Mouse (Mus musculus): ENCODE results near the gene Ggt5. TPM values are rescaled to one million over a fixed set of nuclear protein-coding genes. Genes with fewer than 3 reads are reported as not detected.
"Not testable (repeated sequence)": the region's sequence is repeated elsewhere in the genome, so short reads cannot be mapped to it uniquely, and the experiment has no call there.

Ggt5 gene
- polyA plus RNA-seq, 1 experiment from 2014 or later, result 3.9 TPM

- Histone ChIP-seq H3K4me2 (replicated peaks; ENCODE audit: low read depth, low read length) (no peak overlapping the region), H3K27ac (ENCODE audit: low read depth, low read length) (peak overlapping the region; percentile 42), H3K9ac (ENCODE audit: low read depth, low read length) (no peak overlapping the region), H3K27me3 (ENCODE audit: control insufficient read depth, insufficient read depth, low read length) (peaks cover 10% of the 10 kb centered on the region), H3K4me1 (ENCODE audit: control insufficient read depth, insufficient read depth, low read length) (peaks cover 13% of the 10 kb centered on the region), H3K9me3 (ENCODE audit: control insufficient read depth, low read length) (no peaks in the 10 kb centered on the region), H3K4me3 (ENCODE audit: low read length) (no peak overlapping the region), H3K36me3 (ENCODE audit: control insufficient read depth, insufficient read depth, low read length) (no peaks in the 10 kb centered on the region)
- 57% methylated on average over 6 of the region's 6 CpGs for WGBS
- no peak for ATAC-seq (ENCODE audit: low FRiP score, low TSS enrichment)
Observed at GRCm38 (mm10) chr10:75565436-75565835, 23.7 kb upstream of the Ggt5 start.

GRCm38 (mm10) chr10:75565906-75566305, 23.2 kb upstream of the Ggt5 start:
- Histone ChIP-seq H3K9me3 (ENCODE audit: control insufficient read depth, low read length) (no peaks in the 10 kb centered on the region), H3K4me1 (ENCODE audit: control insufficient read depth, insufficient read depth, low read length) (peaks cover 12% of the 10 kb centered on the region), H3K36me3 (ENCODE audit: control insufficient read depth, insufficient read depth, low read length) (no peaks in the 10 kb centered on the region), H3K4me3 (ENCODE audit: low read length) (no peak overlapping the region), H3K4me2 (replicated peaks; ENCODE audit: low read depth, low read length) (no peak overlapping the region), H3K27ac (ENCODE audit: low read depth, low read length) (peak overlapping the region; percentile 59), H3K9ac (ENCODE audit: low read depth, low read length) (no peak overlapping the region), H3K27me3 (ENCODE audit: control insufficient read depth, insufficient read depth, low read length) (peaks cover 6% of the 10 kb centered on the region; the same call in 1 of the 2 replicates)
- peak; percentile 64; the same call in 1 of the 2 replicates for ATAC-seq (ENCODE audit: low FRiP score, low TSS enrichment)
- WGBS, result 51% methylated on average over 7 of the region's 7 CpGs

GRCm38 (mm10) chr10:75566321-75566720, 22.8 kb upstream of the Ggt5 start:
- WGBS, result 77% methylated on average over 5 of the region's 5 CpGs
- Histone ChIP-seq H3K4me2 (replicated peaks; ENCODE audit: low read depth, low read length) (no peak overlapping the region), H3K27me3 (ENCODE audit: control insufficient read depth, insufficient read depth, low read length) (peaks cover 2% of the 10 kb centered on the region; the same call in 1 of the 2 replicates), H3K4me1 (ENCODE audit: control insufficient read depth, insufficient read depth, low read length) (peaks cover 12% of the 10 kb centered on the region), H3K27ac (ENCODE audit: low read depth, low read length) (peak overlapping the region; percentile 59; the same call in 1 of the 2 replicates), H3K36me3 (ENCODE audit: control insufficient read depth, insufficient read depth, low read length) (no peaks in the 10 kb centered on the region), H3K4me3 (ENCODE audit: low read length) (no peak overlapping the region), H3K9me3 (ENCODE audit: control insufficient read depth, low read length) (no peaks in the 10 kb centered on the region), H3K9ac (ENCODE audit: low read depth, low read length) (no peak overlapping the region)
- ATAC-seq (ENCODE audit: low FRiP score, low TSS enrichment), result no peak; the same call in 1 of the 2 replicates

- not testable (repeated sequence) for H3K4me2 ChIP-seq (replicated peaks; ENCODE audit: low read depth, low read length); H3K27ac ChIP-seq (ENCODE audit: low read depth, low read length)
- 90% methylated on average over 2 of the region's 2 CpGs for WGBS
Observed at GRCm38 (mm10) chr10:75566765-75567164, 22.4 kb upstream of the Ggt5 start.

GRCm38 (mm10) chr10:75568029-75568428, 21.1 kb upstream of the Ggt5 start:
- WGBS, result 26% methylated on average over 5 of the region's 5 CpGs
- Histone ChIP-seq H3K4me2 (replicated peaks; ENCODE audit: low read depth, low read length) (peak overlapping the region; percentile 29), H3K9me3 (ENCODE audit: control insufficient read depth, low read length) (no peaks in the 10 kb centered on the region), H3K36me3 (ENCODE audit: control insufficient read depth, insufficient read depth, low read length) (no peaks in the 10 kb centered on the region), H3K9ac (ENCODE audit: low read depth, low read length) (0 out of 2 replicates have a peak overlapping the region, but pooled peaks have one; percentile 35), H3K27ac (ENCODE audit: low read depth, low read length) (peak overlapping the region; percentile 8; the same call in 1 of the 2 replicates), H3K27me3 (ENCODE audit: control insufficient read depth, insufficient read depth, low read length) (no peaks in the 10 kb centered on the region), H3K4me1 (ENCODE audit: control insufficient read depth, insufficient read depth, low read length) (peaks cover 12% of the 10 kb centered on the region), H3K4me3 (ENCODE audit: low read length) (no peak overlapping the region)
- no peak for ATAC-seq (ENCODE audit: low FRiP score, low TSS enrichment)

More at GRCm38 (mm10) chr10:75566765-75567164, 22.4 kb upstream of the Ggt5 start:
- not testable (repeated sequence) for H3K9me3 ChIP-seq (ENCODE audit: control insufficient read depth, low read length); ATAC-seq (ENCODE audit: low FRiP score, low TSS enrichment); H3K36me3 ChIP-seq (ENCODE audit: control insufficient read depth, insufficient read depth, low read length); H3K9ac ChIP-seq (ENCODE audit: low read depth, low read length); H3K27me3 ChIP-seq (ENCODE audit: control insufficient read depth, insufficient read depth, low read length); H3K4me3 ChIP-seq (ENCODE audit: low read length)
- H3K4me1 ChIP-seq (ENCODE audit: control insufficient read depth, insufficient read depth, low read length), result peaks cover 12% of the 10 kb centered on the region

GRCm38 (mm10) chr10:75568441-75568840, 20.7 kb upstream of the Ggt5 start:
- H3K9me3 ChIP-seq (ENCODE audit: control insufficient read depth, low read length), result no peaks in the 10 kb centered on the region
- H3K4me3 ChIP-seq (ENCODE audit: low read length), result peak overlapping the region; percentile 26
- H3K27me3 ChIP-seq (ENCODE audit: control insufficient read depth, insufficient read depth, low read length), result no peaks in the 10 kb centered on the region
- H3K4me1 ChIP-seq (ENCODE audit: control insufficient read depth, insufficient read depth, low read length), result peaks cover 14% of the 10 kb centered on the region
- H3K4me2 ChIP-seq (replicated peaks; ENCODE audit: low read depth, low read length), result peak overlapping the region; percentile 29
- ATAC-seq (ENCODE audit: low FRiP score, low TSS enrichment), result no peak
- H3K9ac ChIP-seq (ENCODE audit: low read depth, low read length), result peak overlapping the region; percentile 35; the same call in 1 of the 2 replicates
- peak overlapping the region; percentile 8; the same call in 1 of the 2 replicates for H3K27ac ChIP-seq (ENCODE audit: low read depth, low read length)
- no peaks in the 10 kb centered on the region for H3K36me3 ChIP-seq (ENCODE audit: control insufficient read depth, insufficient read depth, low read length)
- WGBS, result 3% methylated on average over 11 of the region's 11 CpGs

- H3K27ac ChIP-seq (ENCODE audit: low read depth, low read length), result 0 out of 2 replicates have a peak overlapping the region, but pooled peaks have one; percentile 8
- WGBS, result 19% methylated on average over 4 of the region's 4 CpGs
- H3K4me1 ChIP-seq (ENCODE audit: control insufficient read depth, insufficient read depth, low read length), result peaks cover 16% of the 10 kb centered on the region
- no peak for ATAC-seq (ENCODE audit: low FRiP score, low TSS enrichment)
- H3K9ac ChIP-seq (ENCODE audit: low read depth, low read length), result peak overlapping the region; percentile 35; the same call in 1 of the 2 replicates
- peak overlapping the region; percentile 26 for H3K4me3 ChIP-seq (ENCODE audit: low read length)
- H3K36me3 ChIP-seq (ENCODE audit: control insufficient read depth, insufficient read depth, low read length), result no peaks in the 10 kb centered on the region
- H3K4me2 ChIP-seq (replicated peaks; ENCODE audit: low read depth, low read length), result peak overlapping the region; percentile 29
- H3K9me3 ChIP-seq (ENCODE audit: control insufficient read depth, low read length), result no peaks in the 10 kb centered on the region
- H3K27me3 ChIP-seq (ENCODE audit: control insufficient read depth, insufficient read depth, low read length), result no peaks in the 10 kb centered on the region
Observed at GRCm38 (mm10) chr10:75568851-75569250, 20.3 kb upstream of the Ggt5 start.

- no peak overlapping the region for H3K4me2 ChIP-seq (replicated peaks; ENCODE audit: low read depth, low read length)
- 25% methylated on average over 10 of the region's 10 CpGs for WGBS
- H3K9ac ChIP-seq (ENCODE audit: low read depth, low read length), result no peak overlapping the region
- ATAC-seq (ENCODE audit: low FRiP score, low TSS enrichment), result peak; percentile 9; the same call in 1 of the 2 replicates
- H3K36me3 ChIP-seq (ENCODE audit: control insufficient read depth, insufficient read depth, low read length), result no peaks in the 10 kb centered on the region
- H3K4me1 ChIP-seq (ENCODE audit: control insufficient read depth, insufficient read depth, low read length), result peaks cover 11% of the 10 kb centered on the region
- no peak overlapping the region for H3K4me3 ChIP-seq (ENCODE audit: low read length)
- H3K9me3 ChIP-seq (ENCODE audit: control insufficient read depth, low read length), result no peaks in the 10 kb centered on the region
- no peaks in the 10 kb centered on the region for H3K27me3 ChIP-seq (ENCODE audit: control insufficient read depth, insufficient read depth, low read length)
- no peak overlapping the region for H3K27ac ChIP-seq (ENCODE audit: low read depth, low read length)
Observed at GRCm38 (mm10) chr10:75570981-75571657, 18.0 kb upstream of the Ggt5 start.

- no peak overlapping the region for H3K4me2 ChIP-seq (replicated peaks; ENCODE audit: low read depth, low read length)
- no peak overlapping the region for H3K27ac ChIP-seq (ENCODE audit: low read depth, low read length)
Observed at GRCm38 (mm10) chr10:75571937-75572336, 17.2 kb upstream of the Ggt5 start.

More at GRCm38 (mm10) chr10:75571937-75572336, 17.2 kb upstream of the Ggt5 start:
- peaks cover 11% of the 10 kb centered on the region for H3K4me1 ChIP-seq (ENCODE audit: control insufficient read depth, insufficient read depth, low read length)
- 46% methylated on average over 9 of the region's 9 CpGs for WGBS
- H3K4me3 ChIP-seq (ENCODE audit: low read length), result no peak overlapping the region
- H3K36me3 ChIP-seq (ENCODE audit: control insufficient read depth, insufficient read depth, low read length), result no peaks in the 10 kb centered on the region
- no peaks in the 10 kb centered on the region for H3K9me3 ChIP-seq (ENCODE audit: control insufficient read depth, low read length)
- ATAC-seq (ENCODE audit: low FRiP score, low TSS enrichment), result no peak
- H3K27me3 ChIP-seq (ENCODE audit: control insufficient read depth, insufficient read depth, low read length), result no peaks in the 10 kb centered on the region
- no peak overlapping the region for H3K9ac ChIP-seq (ENCODE audit: low read depth, low read length)
